Mouse (Mus musculus) liver, adult 2 months (tissue): ENCODE data around the gene Os9. TPM values are rescaled to one million over a fixed set of nuclear protein-coding genes. Genes with fewer than 3 reads are reported as not detected.
A peak's percentile ranks its signal among the peaks of the same experiment; 100 is the strongest.

Experiments used
- DNase-seq: peaks from one replicate; pipeline ENCODE4 v3.0.0-alpha.2; 2011; ENCODE audit warnings: low read depth, low spot score; ENCODE audit errors: extremely low read depth
- H3K27ac ChIP-seq: fragments of 200-500 bp; replicated peaks from 2 replicates; pipeline ENCODE4 v1.5.1; 2012; ENCODE audit warnings: low read depth, mild to moderate bottlenecking, control low read depth, inconsistent platforms, low read length; ENCODE audit not compliant: insufficient read depth
- H3K27me3 ChIP-seq: fragments of 200-500 bp; 2 replicates; pipeline ENCODE4 v1.6.1; 2012; ENCODE audit warnings: mild to moderate bottlenecking, moderate library complexity, low read length, inconsistent platforms; ENCODE audit not compliant: control insufficient read depth, insufficient read depth
- H3K36me3 ChIP-seq: fragments of 200-500 bp; 2 replicates; pipeline ENCODE4 v1.6.1; 2012; ENCODE audit warnings: low read length, inconsistent platforms; ENCODE audit not compliant: control insufficient read depth, insufficient read depth
- H3K4me1 ChIP-seq: fragments of 200-500 bp; 2 replicates; pipeline ENCODE4 v1.6.1; 2011; ENCODE audit warnings: low read length; ENCODE audit not compliant: control insufficient read depth, insufficient read depth
- H3K4me3 ChIP-seq: fragments of 200-500 bp; 2 replicates; pipeline ENCODE4 v1.5.1; 2011; ENCODE audit warnings: low read depth, mild to moderate bottlenecking, control low read depth, low read length, moderate library complexity; ENCODE audit not compliant: insufficient read depth
- H3K79me2 ChIP-seq: fragments of 200-500 bp; 2 replicates; pipeline ENCODE4 v1.6.1; 2012; ENCODE audit warnings: inconsistent platforms, mild to moderate bottlenecking, low read length, moderate library complexity; ENCODE audit not compliant: control insufficient read depth, insufficient read depth
- H3K9ac ChIP-seq: fragments of 200-500 bp; 2 replicates; pipeline ENCODE4 v1.6.1; 2012; ENCODE audit warnings: low read depth, mild to moderate bottlenecking, control low read depth, inconsistent platforms, low read length
- CTCF ChIP-seq: fragments of 200-500 bp; IDR thresholded peaks from 2 replicates; pipeline ENCODE4 v1.5.1; 2011; ENCODE audit warnings: low read depth, low read length, control low read depth
- POLR2A ChIP-seq: fragments of 200-500 bp; IDR thresholded peaks from 2 replicates; pipeline ENCODE4 v1.6.1; 2011; ENCODE audit warnings: low read length, control low read depth; ENCODE audit not compliant: insufficient read depth; ENCODE audit errors: extremely low read depth
- WGBS: fragments of 180-500 bp; shearing (Covaris S2); methylation state at CpG from one replicate; pipeline ENCODE4 v1.1.7; 2018; 5-methylcytosine and 5-hydroxymethylcytosine counted together
- polyA plus RNA-seq: library from polyadenylated mRNA; depleted of rRNA; stranded (reverse); fragments of >200 nt; gene quantifications from 2 replicates; pipeline ENCODE4 v1.2.3, GENCODE M21; 2012
- total RNA-seq: library from RNA; depleted of rRNA; stranded (reverse); fragments of >200 nt; gene quantifications from 2 replicates; pipeline ENCODE4 v1.2.3, GENCODE M21; 2014

Os9 gene
- total and polyA plus RNA-seq, 2 experiments: 130 TPM

GRCm38 (mm10) chr10:127061513-127061912, 59.4 kb downstream of the Os9 start:
- Histone ChIP-seq H3K36me3 (peaks cover 6% of the 10 kb centered on the region; the same call in 1 of the 2 replicates), H3K4me1 (peaks cover 7% of the 10 kb centered on the region; the same call in 1 of the 2 replicates), H3K9ac (no peak overlapping the region), H3K79me2 (peaks cover 5% of the 10 kb centered on the region; the same call in 1 of the 2 replicates), H3K4me3 (no peak overlapping the region), H3K27me3 (no peaks in the 10 kb centered on the region), H3K27ac (no peak overlapping the region)
- DNase-seq: no peak
- no peak for TF ChIP-seq CTCF
- no peak for TF ChIP-seq POLR2A
- 83% methylated on average over 2 of the region's 2 CpGs for WGBS

GRCm38 (mm10) chr10:127061085-127061484, 59.8 kb downstream of the Os9 start:
- H3K79me2 ChIP-seq: peaks cover 5% of the 10 kb centered on the region; the same call in 1 of the 2 replicates
- H3K27me3 ChIP-seq: peaks cover 2% of the 10 kb centered on the region; the same call in 1 of the 2 replicates
- WGBS: 80% methylated on average over 5 of the region's 5 CpGs
- TF ChIP-seq POLR2A (no peak), CTCF (no peak)
- no peak overlapping the region for H3K9ac ChIP-seq
- H3K27ac ChIP-seq: no peak overlapping the region
- no peak for DNase-seq
- H3K4me3 ChIP-seq: no peak overlapping the region
- H3K4me1 ChIP-seq: peaks cover 5% of the 10 kb centered on the region; the same call in 1 of the 2 replicates
- peaks cover 4% of the 10 kb centered on the region; the same call in 1 of the 2 replicates for H3K36me3 ChIP-seq

GRCm38 (mm10) chr10:127059968-127060916, 60.7 kb downstream of the Os9 start, which contains the start of gene March9:
Gene March9 (minus strand): TSS chr10:127060184.
- TF ChIP-seq POLR2A (no peak), CTCF (no peak)
- H3K4me1 ChIP-seq: peaks cover 5% of the 10 kb centered on the region; the same call in 1 of the 2 replicates
- peaks cover 2% of the 10 kb centered on the region; the same call in 1 of the 2 replicates for H3K27me3 ChIP-seq
- H3K27ac ChIP-seq: no peak within 1 kb of the TSS
- peak within 1 kb of the TSS; percentile 67 for H3K9ac ChIP-seq
- peak within 1 kb of the TSS; percentile 68 for H3K4me3 ChIP-seq
- DNase-seq: no peak
- peaks cover 5% of the 10 kb centered on the region; the same call in 1 of the 2 replicates for H3K79me2 ChIP-seq
- peaks cover 2% of the 10 kb centered on the region; the same call in 1 of the 2 replicates for H3K36me3 ChIP-seq
- WGBS: 4% methylated on average over 49 of the region's 72 CpGs

GRCm38 (mm10) chr10:127059174-127059967, 61.6 kb downstream of the Os9 start:
- no peak overlapping the region for H3K27ac ChIP-seq
- TF ChIP-seq CTCF (no peak), POLR2A (no peak)
- no peak for DNase-seq
- H3K27me3 ChIP-seq: peaks cover 2% of the 10 kb centered on the region; the same call in 1 of the 2 replicates
- H3K9ac ChIP-seq: peak overlapping the region; percentile 67
- H3K36me3 ChIP-seq: no peaks in the 10 kb centered on the region
- WGBS: 3% methylated on average over 79 of the region's 92 CpGs
- peaks cover 3% of the 10 kb centered on the region; the same call in 1 of the 2 replicates for H3K79me2 ChIP-seq
- H3K4me1 ChIP-seq: peaks cover 3% of the 10 kb centered on the region; the same call in 1 of the 2 replicates
- peak overlapping the region; percentile 68 for H3K4me3 ChIP-seq

- Histone ChIP-seq H3K9ac (no peak overlapping the region), H3K36me3 (no peaks in the 10 kb centered on the region), H3K4me1 (no peaks in the 10 kb centered on the region), H3K27me3 (peaks cover 2% of the 10 kb centered on the region; the same call in 1 of the 2 replicates), H3K27ac (no peak overlapping the region), H3K79me2 (no peaks in the 10 kb centered on the region; the same call in 1 of the 2 replicates), H3K4me3 (no peak overlapping the region)
- no peak for DNase-seq
- no peak for TF ChIP-seq POLR2A
- TF ChIP-seq CTCF: no peak
- WGBS: 11% methylated on average over 8 of the region's 8 CpGs
These were observed 62.2 kb downstream of the Os9 start for GRCm38 (mm10) chr10:127058708-127059107.
